Mouse (Mus musculus) CH12.LX (cell line): ENCODE data around the gene Socs2. TPM values are rescaled to one million over a fixed set of nuclear protein-coding genes. Genes with fewer than 3 reads are reported as not detected.

Experiments
- DNase-seq: peaks from one replicate; pipeline ENCODE4 v3.0.0-alpha.2; 2013; ENCODE audit errors: extremely low read depth
- H3K27ac ChIP-seq: 2 replicates; pipeline ENCODE4 v1.5.1; 2012; ENCODE audit warnings: low read depth, mild to moderate bottlenecking, control low read depth, moderate library complexity; ENCODE audit not compliant: insufficient read depth
- H3K27me3 ChIP-seq: replicated peaks from 2 replicates; pipeline ENCODE3; 2012; ENCODE audit warnings: inconsistent platforms
- H3K36me3 ChIP-seq, 2 experiments: replicated peaks in 1 of 2; 2 replicates each; pipeline versions ENCODE3 to v1.6.1; 2012; ENCODE audit warnings: inconsistent platforms in 1 of 2, low read length in 1 of 2, mild to moderate bottlenecking in 1 of 2, mixed read lengths in 1 of 2, moderate library complexity in 1 of 2; ENCODE audit not compliant: control insufficient read depth in 1 of 2, insufficient read depth in 1 of 2
- H3K4me1 ChIP-seq, 2 experiments: 2 replicates each; pipeline ENCODE4 v1.6.1; 2012; ENCODE audit warnings: inconsistent platforms in 1 of 2, moderate library complexity in 1 of 2; ENCODE audit not compliant: insufficient read depth in 2 of 2, control insufficient read depth in 1 of 2
- H3K4me2 ChIP-seq: 2 replicates; pipeline ENCODE4 v1.6.1; 2012; ENCODE audit warnings: low read depth, mild to moderate bottlenecking, control low read depth; ENCODE audit not compliant: poor library complexity, insufficient read depth, severe bottlenecking
- H3K4me3 ChIP-seq, 3 experiments: fragments of 150-350 bp in 1 of 3; sonication (generic) in 1 of 3; replicated peaks in 1 of 3; 2 replicates each; pipeline versions ENCODE3 to v1.5.1; 2011 to 2012; ENCODE audit warnings: low read depth in 2 of 3, low read length in 2 of 3, mild to moderate bottlenecking in 2 of 3, moderate library complexity in 2 of 3, control low read depth in 1 of 3, improper control_type of control experiment in 1 of 3, inconsistent platforms in 1 of 3, mixed read lengths in 1 of 3; ENCODE audit not compliant: poor library complexity in 1 of 3
- H3K79me2 ChIP-seq: replicated peaks from 2 replicates; pipeline ENCODE4 v1.6.1; 2012; ENCODE audit warnings: mild to moderate bottlenecking, moderate library complexity; ENCODE audit not compliant: control insufficient read depth, poor library complexity, insufficient read depth, severe bottlenecking; ENCODE audit errors: extremely low read depth
- H3K9ac ChIP-seq: 2 replicates; pipeline ENCODE4 v1.6.1; 2012; ENCODE audit warnings: low read depth, mild to moderate bottlenecking, control low read depth, moderate library complexity; ENCODE audit not compliant: insufficient read depth
- H3K9me3 ChIP-seq: replicated peaks from 2 replicates; pipeline ENCODE3; 2012; ENCODE audit warnings: low read length, inconsistent platforms, mixed read lengths
- CTCF ChIP-seq, 2 experiments: IDR thresholded peaks in 1 of 2; conservative IDR thresholded peaks in 1 of 2; 2 replicates each; pipeline ENCODE4 v1.5.1; 2011 to 2012; ENCODE audit warnings: low read depth in 2 of 2, low read length in 2 of 2, improper control_type of control experiment in 1 of 2, inconsistent platforms in 1 of 2, mild to moderate bottlenecking in 1 of 2, moderate library complexity in 1 of 2
- E2F4 ChIP-seq: IDR thresholded peaks from 2 replicates; pipeline ENCODE4 v1.6.1; 2011; ENCODE audit warnings: low read depth, low read length, improper control_type of control experiment; ENCODE audit not compliant: insufficient replicate concordance
- EP300 ChIP-seq: IDR thresholded peaks from 2 replicates; pipeline ENCODE4 v1.6.1; 2011; ENCODE audit warnings: low read length, improper control_type of control experiment
- ETS1 ChIP-seq: conservative IDR thresholded peaks from 2 replicates; pipeline ENCODE4 v1.6.1; 2012; ENCODE audit warnings: low read depth, mild to moderate bottlenecking, inconsistent platforms, low read length, improper control_type of control experiment, moderate library complexity
- JUN ChIP-seq: IDR thresholded peaks from 2 replicates; pipeline ENCODE4 v1.6.1; 2011; ENCODE audit warnings: low read depth, mild to moderate bottlenecking, low read length, improper control_type of control experiment, moderate library complexity; ENCODE audit not compliant: insufficient read depth
- MAFK ChIP-seq: IDR thresholded peaks from 2 replicates; pipeline ENCODE4 v1.6.1; 2011; ENCODE audit warnings: low read length, improper control_type of control experiment; ENCODE audit not compliant: insufficient replicate concordance
- MAX ChIP-seq: IDR thresholded peaks from 2 replicates; pipeline ENCODE4 v1.6.1; 2011; ENCODE audit warnings: low read length, improper control_type of control experiment
- MAZ ChIP-seq: IDR thresholded peaks from 2 replicates; pipeline ENCODE4 v1.6.1; 2012; ENCODE audit warnings: low read depth, mild to moderate bottlenecking, inconsistent platforms, low read length, improper control_type of control experiment, moderate library complexity
- NELFE ChIP-seq: IDR thresholded peaks from 2 replicates; pipeline ENCODE4 v1.6.1; 2011; ENCODE audit warnings: low read depth, low read length, improper control_type of control experiment
- PAX5 ChIP-seq: IDR thresholded peaks from 2 replicates; pipeline ENCODE4 v1.6.1; 2012; ENCODE audit warnings: low read length, inconsistent platforms, mixed read lengths
- POLR2A ChIP-seq: IDR thresholded peaks from 2 replicates; pipeline ENCODE4 v1.6.1; 2011; ENCODE audit warnings: low read depth, mild to moderate bottlenecking, improper control_type of control experiment, low read length
- POLR2AphosphoS2 ChIP-seq: IDR thresholded peaks from 2 replicates; pipeline ENCODE4 v1.6.1; 2011; ENCODE audit warnings: low read depth, low read length, improper control_type of control experiment
- RAD21 ChIP-seq: IDR thresholded peaks from 2 replicates; pipeline ENCODE4 v1.6.1; 2011; ENCODE audit warnings: low read depth, mild to moderate bottlenecking, low read length, improper control_type of control experiment, moderate library complexity
- ZMIZ1 ChIP-seq: IDR thresholded peaks from 2 replicates; pipeline ENCODE4 v1.6.1; 2012; ENCODE audit warnings: low read depth, mild to moderate bottlenecking, inconsistent platforms, low read length, improper control_type of control experiment
- dilution Hi-C: fragments of 300-500 bp; cut with MboI; formaldehyde crosslinking; loops from 2 replicates; pipeline ENCODE4 v1.14.3; 2020; ENCODE audit warnings: low sequenced_read_pairs; ENCODE audit not compliant: extremely low pct_unique_long_range_greater_than_20kb, extremely low pct_ligation_motif_present
- in situ Hi-C: fragments of 300-500 bp; cut with MboI; formaldehyde crosslinking; loops from 3 replicates; pipeline ENCODE4 v1.14.3; 2019; ENCODE audit warnings: low sequenced_read_pairs, low pct_ligation_motif_present, low pct_unique_long_range_greater_than_20kb, mixed read lengths
- polyA plus RNA-seq: library from polyadenylated mRNA; unstranded; fragments of >175 nt; gene quantifications from 2 replicates; pipeline ENCODE4 v1.2.1, GENCODE M21; 2012; ENCODE audit warnings: low read depth; ENCODE audit not compliant: insufficient read length
- total RNA-seq, 2 experiments: library from RNA; depleted of rRNA; stranded (reverse); fragments of 300-350 nt in 1 of 2; fragments of >200 nt in 1 of 2; gene quantifications; 2 replicates each; pipeline ENCODE4 v1.2.3; 2012 to 2014

Gene Socs2
- total and polyA plus RNA-seq, 3 experiments: 7.8 to 16.3 (median 15.7) TPM

DNA sequence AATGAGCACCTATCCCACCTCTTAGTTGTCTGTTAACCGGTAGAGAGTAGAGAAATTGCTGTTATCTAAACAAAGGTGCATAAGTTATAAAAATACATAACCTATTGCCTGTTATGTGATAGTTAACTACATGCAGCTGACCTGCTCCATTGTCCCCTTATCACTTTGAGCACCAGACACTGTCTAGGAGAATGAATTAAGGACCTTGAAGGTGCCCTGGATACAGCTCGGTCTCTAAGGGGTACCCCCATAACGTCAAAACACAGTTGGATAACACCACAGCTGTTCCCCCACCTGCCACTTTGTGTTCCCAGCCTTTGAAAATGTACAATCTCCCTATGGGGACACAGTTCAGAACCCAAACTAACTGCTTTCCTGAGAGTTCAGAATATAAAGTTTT is 68.5 kb downstream of the Socs2 start:
- dilution Hi-C loops: no loop called here
- Histone ChIP-seq H3K4me1 (no peaks in the 10 kb centered on the region), H3K36me3 (no peaks in the 10 kb centered on the region), H3K9me3 (peaks cover 5% of the 10 kb centered on the region), H3K4me3 (no peak overlapping the region), H3K9ac (no peak overlapping the region), H3K79me2 (no peaks in the 10 kb centered on the region), H3K27ac (no peak overlapping the region), H3K4me2 (no peak overlapping the region), H3K27me3 (no peaks in the 10 kb centered on the region)
- TF ChIP-seq MAZ (no peak), POLR2A (no peak), RAD21 (no peak), E2F4 (no peak), MAFK (no peak), ETS1 (no peak)
- in situ Hi-C loops: no loop called here
- no peak for DNase-seq

DNA sequence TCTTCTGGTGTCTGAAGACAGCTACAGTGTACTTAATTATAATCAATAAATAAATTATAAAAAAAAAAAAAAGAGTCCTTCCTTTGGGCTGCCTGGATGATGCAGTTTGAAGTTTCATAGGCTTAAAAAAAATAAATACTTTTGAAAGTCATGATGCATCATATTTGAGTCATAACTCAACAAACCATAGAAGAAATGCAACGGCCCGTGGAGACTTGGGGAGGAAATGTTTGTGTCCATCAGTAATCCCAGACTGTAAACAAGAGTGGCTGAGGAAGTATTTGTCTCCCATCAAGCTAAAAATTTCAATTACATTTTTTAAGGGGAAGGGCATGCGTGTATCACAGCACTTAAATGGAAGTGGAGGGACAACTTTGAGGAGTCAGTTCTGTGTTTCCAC is 69.2 kb downstream of the Socs2 start:
- Histone ChIP-seq H3K36me3 (no peaks in the 10 kb centered on the region), H3K79me2 (no peaks in the 10 kb centered on the region), H3K4me2 (no peak overlapping the region), H3K4me3 (no peak overlapping the region), H3K9ac (no peak overlapping the region), H3K4me1 (no peaks in the 10 kb centered on the region), H3K27me3 (no peaks in the 10 kb centered on the region), H3K27ac (no peak overlapping the region), H3K9me3 (peaks cover 5% of the 10 kb centered on the region)
- DNase-seq: no peak
- dilution Hi-C loops: no loop called here
- TF ChIP-seq POLR2A (no peak), POLR2AphosphoS2 (no peak), PAX5 (no peak), EP300 (no peak), JUN (no peak), E2F4 (no peak), NELFE (no peak), CTCF (conservative IDR thresholded peaks at IDR 0.05 in 1 of 2, IDR thresholded peaks at IDR 0.05 in 1 of 2; ENCODE audit: low read depth in 2 of 2, low read length in 2 of 2) (no peak), ZMIZ1 (no peak)
- in situ Hi-C loops: no loop called here

DNA sequence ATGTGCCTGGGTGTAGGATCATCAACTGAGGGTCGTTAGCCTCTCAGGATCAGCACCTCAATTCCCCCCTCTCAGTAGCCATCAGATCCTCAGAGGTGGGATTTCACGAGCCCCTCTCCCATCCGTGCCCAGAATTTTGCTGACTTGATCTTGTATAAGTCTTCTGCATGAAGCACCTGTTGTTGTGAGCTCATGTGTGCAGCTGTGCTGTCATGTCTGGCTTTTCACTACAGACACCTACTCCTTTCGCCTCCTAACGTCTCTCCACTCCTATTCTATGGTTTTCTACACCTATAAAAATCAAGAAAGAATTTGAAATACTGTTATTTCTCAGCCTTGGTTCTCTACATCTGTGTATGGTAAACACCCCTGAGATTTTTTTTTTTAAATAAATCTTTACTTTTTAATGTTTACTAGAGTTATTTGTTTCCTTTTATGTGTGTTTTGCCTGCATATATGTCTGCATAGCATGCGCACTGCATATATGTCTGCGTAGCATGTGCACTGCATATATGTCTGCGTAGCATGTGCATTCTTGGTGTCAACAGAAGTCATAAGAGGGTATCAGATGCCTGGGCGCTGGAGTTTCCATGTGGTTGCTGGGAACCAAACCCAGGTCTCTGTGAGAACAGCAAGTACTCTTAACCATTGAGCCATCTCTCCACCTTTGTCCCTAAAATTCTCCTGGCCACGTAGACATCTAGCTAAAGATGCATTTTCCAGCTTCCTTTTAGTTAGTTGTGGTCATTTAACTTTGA is 74.0 kb downstream of the Socs2 start:
- H3K27ac ChIP-seq: no peak overlapping the region
- H3K4me3 ChIP-seq: no peak overlapping the region
- dilution Hi-C loops: no loop called here
- H3K79me2 ChIP-seq: no peaks in the 10 kb centered on the region
- H3K4me1 ChIP-seq: no peaks in the 10 kb centered on the region
- H3K4me2 ChIP-seq: no peak overlapping the region
- in situ Hi-C loops: no loop called here
- no peaks in the 10 kb centered on the region for H3K27me3 ChIP-seq
- no peak for TF ChIP-seq MAX
- TF ChIP-seq, all 38 proteins: peak for 0
- H3K36me3 ChIP-seq: no peaks in the 10 kb centered on the region
- DNase-seq: no peak
- peaks cover 5% of the 10 kb centered on the region for H3K9me3 ChIP-seq
- no peak overlapping the region for H3K9ac ChIP-seq
